In genomic region chr6:117670337-117670736, GRCm38 (mm10) we compare ENCODE assay signal across 15 mouse cellular contexts.
"Had no signal": no experiment of that assay in that cellular context is flagged by ENCODE, and none has a peak within 500 bp of the region (broad histone marks: within the 10 kb centered on the region; RNA-seq: fewer than 3 reads in every experiment).

No protein-coding gene starts in this region.

- H3K27ac ChIP-seq: kidney, embryonic 15.5 days; left cerebral cortex, adult 2 months; macrophage; midbrain, embryonic 12.5 days had no signal

- H3K9ac ChIP-seq: kidney, embryonic 15.5 days; lung, embryonic 14.5 days; midbrain, embryonic 12.5 days; stomach, embryonic 15.5 days had no signal

- H3K27me3 ChIP-seq: kidney, embryonic 15.5 days; megakaryocyte, embryonic 14.5 days; midbrain, embryonic 12.5 days; stomach, embryonic 15.5 days had no signal

- H3K4me3 ChIP-seq: kidney, embryonic 15.5 days; left cerebral cortex, adult 2 months; megakaryocyte, embryonic 14.5 days; midbrain, embryonic 12.5 days; stomach, embryonic 15.5 days had no signal

- H3K4me1 ChIP-seq: midbrain, embryonic 12.5 days had no signal

- H3K9me3 ChIP-seq: kidney, embryonic 15.5 days; megakaryocyte, embryonic 14.5 days; midbrain, embryonic 12.5 days; stomach, embryonic 15.5 days had no signal

- DNase-seq: kidney, adult 18-20 months; kidney, postnatal 14 days; left cerebral cortex, postnatal 4 days; lung, embryonic 14.5 days; lung, postnatal 10 days; right cerebral cortex, postnatal 14 days; thymus, adult 2 months; thymus, postnatal 36 days had no signal

- H3K36me3 ChIP-seq: kidney, embryonic 15.5 days; midbrain, embryonic 12.5 days; stomach, embryonic 15.5 days had no signal

- H3K4me2 ChIP-seq: kidney, embryonic 15.5 days; liver, embryonic 11.5 days; lung, embryonic 14.5 days; midbrain, embryonic 12.5 days; stomach, embryonic 15.5 days had no signal
